Mouse (Mus musculus): ENCODE measurements around the gene Cela1. TPM values are rescaled to one million over a fixed set of nuclear protein-coding genes. Genes with fewer than 3 reads are reported as not detected.

The Cela1 gene
- polyA plus RNA-seq, 1 experiment = not detected

DNA sequence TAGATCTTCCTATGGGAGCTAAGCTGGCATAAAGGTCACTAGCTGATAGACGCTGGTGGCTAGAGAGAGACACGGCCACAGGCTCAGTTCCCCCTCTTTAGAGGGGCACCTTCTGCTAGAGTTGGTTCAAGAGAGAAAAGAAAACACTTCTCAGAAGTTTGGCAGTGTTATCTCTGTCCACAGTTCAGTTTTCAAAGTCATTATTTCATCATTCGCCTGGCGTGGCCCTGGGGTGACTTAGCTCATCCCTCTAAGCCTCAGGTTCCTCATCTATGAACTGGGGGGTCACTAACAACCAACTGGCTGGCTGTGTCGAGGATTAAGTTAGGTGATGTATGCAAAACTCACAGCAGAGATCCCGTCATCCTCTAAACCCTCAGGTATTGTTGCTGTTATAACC lies 30.2 kb upstream of the Cela1 start:
- no peak for TF ChIP-seq GATA1 (IDR thresholded peaks at IDR 0.05; ENCODE audit: low read length)

DNA sequence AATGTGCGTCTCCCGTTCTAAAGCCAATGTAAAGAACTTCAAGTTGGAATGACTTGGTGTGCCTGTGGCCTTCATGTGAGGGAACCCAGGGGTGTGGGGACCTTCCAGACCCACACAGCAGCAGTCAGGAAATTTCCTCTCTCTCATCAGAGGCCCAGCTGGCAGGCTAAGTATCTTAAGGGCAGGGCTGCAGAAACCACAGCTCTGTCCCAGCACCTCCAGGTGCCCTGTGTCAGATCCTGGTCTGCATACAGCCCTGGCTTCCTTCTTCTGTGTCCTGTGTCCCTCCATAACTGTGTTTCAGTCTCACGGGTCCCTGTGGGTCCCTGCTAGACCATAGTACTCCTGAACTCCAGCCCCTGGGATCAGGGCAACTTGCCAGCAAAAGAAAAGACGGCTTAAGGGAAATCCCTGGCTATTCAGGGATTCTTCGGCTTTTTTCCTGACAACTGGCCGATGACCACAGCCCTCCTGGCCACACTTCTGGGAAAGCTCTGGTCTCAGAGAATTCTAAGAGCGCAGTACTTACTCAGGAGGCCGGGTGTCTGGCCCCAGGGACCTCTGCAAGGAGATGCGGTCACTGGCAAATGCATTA lies 27.8 kb upstream of the Cela1 start:
- no peak for TF ChIP-seq GATA1 (IDR thresholded peaks at IDR 0.05; ENCODE audit: low read length)

DNA sequence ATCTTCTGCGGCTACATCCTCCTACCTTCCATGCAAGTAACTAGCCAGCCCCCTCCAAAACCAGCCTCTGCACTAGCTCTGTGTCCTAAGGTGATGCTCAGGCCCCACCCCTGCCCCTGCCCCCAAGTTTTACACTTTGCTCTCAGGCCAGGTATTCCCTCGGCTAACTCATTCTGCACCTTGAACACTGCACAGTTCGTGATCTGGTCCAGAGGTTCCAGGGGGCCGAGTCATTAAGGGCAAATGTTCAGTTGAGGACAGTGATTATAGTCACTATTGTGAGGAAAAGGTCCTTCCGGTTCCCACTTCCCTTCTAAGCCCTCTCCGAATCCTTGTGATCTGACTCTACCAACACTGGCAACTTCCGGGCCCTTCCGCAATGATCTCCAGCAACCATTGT lies 26.7 kb upstream of the Cela1 start:
- TF ChIP-seq GATA1 (IDR thresholded peaks at IDR 0.05; ENCODE audit: low read length) = no peak

DNA sequence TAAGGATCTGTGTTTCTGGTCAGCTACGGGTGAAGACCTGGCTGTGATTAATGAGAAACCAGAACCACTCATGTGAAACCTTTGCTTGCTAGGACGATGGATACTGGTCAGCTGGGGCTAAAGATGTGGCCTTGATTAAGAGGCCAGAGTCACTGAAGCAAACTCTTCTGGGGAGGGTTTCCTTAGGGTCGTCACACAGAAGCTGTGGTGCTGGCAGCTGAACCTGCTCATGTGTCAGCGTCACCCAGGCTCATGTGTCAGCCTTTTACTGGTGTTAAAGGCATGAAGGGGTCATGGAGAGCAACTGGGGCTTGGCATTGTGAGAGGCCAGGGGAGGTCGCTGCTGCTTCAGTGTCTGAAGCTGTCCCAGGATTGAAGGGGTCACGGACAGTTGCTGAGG lies 23.1 kb upstream of the Cela1 start:
- no peak for TF ChIP-seq GATA1 (IDR thresholded peaks at IDR 0.05; ENCODE audit: low read length)

DNA sequence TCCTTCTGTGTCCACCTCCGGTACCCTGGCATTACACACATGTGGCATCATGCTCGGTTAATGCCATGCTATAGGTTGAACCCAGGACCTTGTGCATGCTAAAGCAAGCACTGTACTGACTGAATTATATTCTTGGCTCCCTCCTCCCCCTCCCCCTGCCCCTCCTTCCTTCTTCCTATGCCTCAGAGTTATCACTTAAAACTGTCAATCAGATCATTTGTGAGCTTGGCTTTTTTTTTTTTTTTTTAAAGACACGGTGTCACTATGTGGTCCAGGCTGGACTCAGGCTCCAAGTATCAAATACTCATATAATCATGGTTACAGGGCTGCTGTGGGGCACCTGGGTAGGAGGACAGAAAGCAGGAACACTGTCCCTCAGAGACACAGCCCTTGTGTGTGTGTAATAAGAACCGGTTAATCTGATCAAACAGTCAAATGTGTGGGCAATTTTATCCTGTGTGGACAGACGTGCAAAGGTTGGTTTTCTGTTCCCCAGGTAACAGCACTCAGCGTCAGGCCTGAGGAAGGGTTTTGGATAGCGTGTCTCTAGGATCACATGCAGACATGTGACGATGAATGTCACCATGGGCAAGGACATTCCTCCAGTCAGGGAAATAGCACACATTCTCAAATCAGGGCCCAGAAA lies 20.8 kb upstream of the Cela1 start:
- no peak for TF ChIP-seq GATA1 (IDR thresholded peaks at IDR 0.05; ENCODE audit: low read length)

DNA sequence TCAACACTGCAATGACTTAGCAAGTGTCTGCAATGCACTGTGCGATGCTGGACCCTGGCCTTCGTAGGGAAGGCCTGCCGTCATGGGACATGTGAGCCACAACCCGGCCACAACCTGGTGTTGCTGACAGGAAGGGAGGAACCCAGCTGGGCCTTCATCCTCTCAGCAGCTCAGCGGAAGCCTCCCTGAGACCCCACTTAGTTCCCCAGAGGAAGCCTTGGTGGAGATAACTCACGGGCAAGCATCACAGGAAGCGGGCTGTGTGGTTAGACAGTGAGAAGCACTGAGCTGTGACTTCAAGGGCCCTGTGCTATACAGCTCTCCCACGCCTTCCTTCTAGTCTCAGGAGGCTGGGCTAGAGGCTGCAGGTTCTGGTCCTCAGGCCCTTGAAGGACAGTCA lies 18.5 kb upstream of the Cela1 start:
- no peak for TF ChIP-seq GATA1 (IDR thresholded peaks at IDR 0.05; ENCODE audit: low read length)

DNA sequence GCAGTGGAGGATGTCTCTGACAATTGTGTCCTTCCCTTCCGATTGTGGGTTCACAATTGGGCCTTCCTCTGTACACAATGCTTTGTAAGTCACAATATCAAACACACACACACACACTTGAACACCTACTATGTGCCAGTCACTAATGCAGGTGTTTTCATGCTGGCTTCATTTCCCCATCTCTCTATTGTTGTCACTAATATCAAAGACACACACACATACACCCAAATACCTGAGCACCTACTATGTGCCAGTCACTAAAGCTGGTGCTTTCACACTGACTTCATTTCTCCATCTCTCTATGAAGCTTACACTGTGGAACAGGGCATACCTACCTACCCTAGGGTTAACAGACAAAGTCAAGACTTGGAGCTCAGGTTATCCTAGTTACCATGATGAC lies 17.7 kb upstream of the Cela1 start:
- TF ChIP-seq GATA1 (IDR thresholded peaks at IDR 0.05; ENCODE audit: low read length) = no peak

DNA sequence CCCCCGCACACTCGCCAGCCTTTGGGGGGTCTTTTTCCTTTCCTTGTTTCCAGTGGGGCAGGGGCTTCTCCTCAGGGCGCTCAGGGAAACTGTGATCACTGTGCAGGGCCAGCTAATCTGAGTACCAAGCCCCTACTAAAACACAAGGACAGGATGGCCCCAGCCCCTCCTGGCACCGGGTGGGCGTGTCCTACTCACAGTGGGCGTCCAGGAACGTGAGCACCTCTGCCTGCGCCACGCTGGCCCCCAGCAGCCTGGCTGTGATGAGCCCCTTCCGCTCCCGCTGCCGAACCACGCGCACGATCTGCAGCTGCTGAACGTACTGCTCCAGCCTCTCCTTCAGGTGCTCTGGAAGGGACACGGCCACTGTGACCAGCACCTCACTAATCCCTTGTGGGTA lies 16.2 kb upstream of the Cela1 start:
- TF ChIP-seq GATA1 (IDR thresholded peaks at IDR 0.05; ENCODE audit: low read length) = no peak

DNA sequence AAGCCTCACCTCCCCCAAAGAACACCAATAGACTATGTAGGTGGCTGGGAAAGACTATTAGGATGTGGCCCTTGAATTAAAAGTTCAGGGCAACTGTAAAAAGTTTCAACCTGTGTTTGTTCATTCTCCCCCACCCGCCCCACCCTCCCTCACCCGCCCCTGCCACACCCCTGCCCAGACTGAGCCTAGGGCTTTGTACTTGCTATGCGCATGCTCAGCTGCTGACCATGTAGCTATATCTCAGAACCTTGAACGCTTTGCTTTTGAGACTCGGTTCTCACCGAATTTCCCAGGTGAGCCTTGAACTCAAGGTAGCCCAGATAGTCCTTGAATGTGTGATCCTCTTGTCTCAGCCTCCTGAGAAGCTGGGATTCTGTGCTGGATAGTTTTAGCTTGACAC lies 14.1 kb upstream of the Cela1 start:
- TF ChIP-seq GATA1 (IDR thresholded peaks at IDR 0.05; ENCODE audit: low read length) = no peak

DNA sequence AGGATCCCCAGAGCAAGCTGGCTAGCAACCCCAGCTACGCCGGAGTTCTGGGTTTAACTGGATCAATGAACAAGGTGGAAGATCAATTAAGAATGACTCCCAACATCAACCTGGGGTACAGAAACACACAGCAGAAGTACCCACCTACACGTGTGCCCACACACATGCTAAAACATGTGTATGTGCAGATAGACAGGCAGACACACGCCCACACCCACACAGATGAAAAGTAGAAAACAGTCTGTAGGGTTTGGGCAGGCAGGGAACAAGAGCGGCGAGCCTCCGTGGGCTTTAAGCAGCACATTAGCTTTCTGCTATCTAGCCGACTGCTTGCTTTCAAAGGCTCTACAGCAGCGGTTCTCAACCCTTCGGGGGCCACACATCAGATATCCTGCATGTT lies 13.4 kb upstream of the Cela1 start:
- no peak for TF ChIP-seq GATA1 (IDR thresholded peaks at IDR 0.05; ENCODE audit: low read length)

DNA sequence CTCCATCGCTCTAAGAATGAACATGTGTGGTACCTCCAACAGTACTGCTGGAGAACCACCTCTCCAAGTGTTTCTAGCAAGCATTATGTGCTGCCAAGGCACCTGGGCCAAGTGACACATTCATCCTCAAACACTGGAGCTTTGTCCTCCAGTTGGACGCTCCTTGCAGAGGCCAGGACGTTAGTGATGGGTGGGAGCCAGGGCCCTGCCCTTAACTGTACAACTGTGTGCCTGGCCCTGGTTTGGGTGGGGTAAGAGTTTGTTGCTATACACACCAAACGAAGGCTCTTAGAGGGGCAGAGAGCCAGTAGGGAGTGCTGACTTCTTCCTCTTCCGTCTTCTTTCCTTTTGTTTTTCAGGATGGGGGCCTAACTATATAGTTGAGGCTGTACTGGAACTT lies 12.7 kb upstream of the Cela1 start:
- TF ChIP-seq GATA1 (IDR thresholded peaks at IDR 0.05; ENCODE audit: low read length) = no peak

DNA sequence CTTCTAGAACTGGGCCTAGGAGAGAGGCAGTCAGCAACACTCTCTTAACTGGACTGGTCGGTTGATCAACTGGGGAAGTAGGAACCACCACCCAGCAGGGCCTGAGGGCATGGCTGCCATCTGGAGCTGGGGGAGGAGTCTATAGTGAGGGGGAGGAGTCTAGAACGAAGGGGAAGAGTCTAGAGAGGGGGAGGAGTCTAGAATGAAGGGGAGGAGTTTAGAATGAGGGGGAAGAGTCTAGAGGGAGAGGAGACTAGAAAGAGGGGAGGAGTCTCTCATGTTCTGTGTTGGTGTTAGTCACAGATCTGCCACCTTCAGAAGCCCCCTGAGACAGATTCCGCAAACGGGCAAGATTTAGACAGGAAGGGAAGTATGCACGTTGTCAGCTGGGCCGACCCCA lies 11.7 kb upstream of the Cela1 start:
- TF ChIP-seq GATA1 (IDR thresholded peaks at IDR 0.05; ENCODE audit: low read length) = no peak

DNA sequence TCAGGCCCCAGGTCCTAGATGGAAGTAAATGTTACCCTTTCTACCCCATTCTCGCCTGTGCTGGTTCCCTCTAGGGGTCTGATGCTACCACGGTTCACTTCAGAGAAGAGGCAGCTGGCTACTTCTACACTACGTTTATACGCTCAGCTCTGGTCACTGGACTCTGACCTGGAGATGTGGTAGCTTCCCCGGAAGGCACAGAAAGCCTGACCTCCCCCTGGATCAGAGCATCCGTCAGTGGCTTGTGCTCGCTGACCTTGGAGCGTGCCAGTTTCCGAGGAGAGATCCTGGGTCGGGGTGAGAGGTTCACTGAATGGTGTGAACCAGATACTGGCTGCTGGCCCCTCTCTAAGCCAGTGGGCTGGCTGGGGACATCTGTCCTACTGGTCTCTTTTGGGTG lies 10.4 kb upstream of the Cela1 start:
- TF ChIP-seq GATA1 (IDR thresholded peaks at IDR 0.05; ENCODE audit: low read length) = no peak

DNA sequence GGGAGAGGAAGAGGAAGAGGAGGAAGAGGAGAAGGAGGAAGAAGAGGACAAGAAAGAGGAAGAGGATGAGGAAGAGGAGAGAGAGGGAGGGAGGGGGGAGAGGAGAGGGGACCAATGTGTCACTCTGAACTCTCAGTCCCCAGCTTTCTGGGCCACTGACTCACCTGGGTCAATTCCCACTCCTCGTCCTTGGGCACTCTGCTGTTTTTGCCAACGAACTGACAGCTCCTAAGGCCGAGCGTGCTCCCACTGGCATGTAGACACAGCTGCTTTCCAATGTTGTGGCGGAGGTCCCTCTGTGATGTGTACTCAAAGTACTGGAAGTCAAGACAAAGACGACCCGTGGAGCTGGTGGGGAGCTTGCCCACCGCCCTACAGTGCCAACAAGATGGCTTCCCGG lies 6.7 kb upstream of the Cela1 start:
- TF ChIP-seq GATA1 (IDR thresholded peaks at IDR 0.05; ENCODE audit: low read length) = no peak

DNA sequence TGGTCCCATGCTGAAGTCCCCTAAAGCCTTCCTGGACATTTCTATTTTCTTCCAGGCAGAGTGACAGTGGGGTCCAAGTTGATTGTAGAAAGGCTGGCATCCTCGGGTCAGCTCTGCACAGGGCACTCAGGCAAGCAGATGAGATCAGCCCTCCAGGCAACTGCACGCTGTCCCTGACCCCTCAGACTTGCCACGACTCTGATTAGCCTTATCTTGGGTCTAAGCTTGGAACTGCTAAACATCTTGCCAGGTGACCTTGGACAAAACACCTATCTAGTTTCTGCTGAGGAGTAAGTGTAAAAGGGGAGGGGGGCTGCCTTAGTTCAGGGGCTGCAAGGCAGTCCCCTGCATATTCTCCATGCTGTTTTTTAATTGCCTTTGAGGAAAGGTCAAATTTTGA lies 4.3 kb upstream of the Cela1 start:
- no peak for TF ChIP-seq GATA1 (IDR thresholded peaks at IDR 0.05; ENCODE audit: low read length)

DNA sequence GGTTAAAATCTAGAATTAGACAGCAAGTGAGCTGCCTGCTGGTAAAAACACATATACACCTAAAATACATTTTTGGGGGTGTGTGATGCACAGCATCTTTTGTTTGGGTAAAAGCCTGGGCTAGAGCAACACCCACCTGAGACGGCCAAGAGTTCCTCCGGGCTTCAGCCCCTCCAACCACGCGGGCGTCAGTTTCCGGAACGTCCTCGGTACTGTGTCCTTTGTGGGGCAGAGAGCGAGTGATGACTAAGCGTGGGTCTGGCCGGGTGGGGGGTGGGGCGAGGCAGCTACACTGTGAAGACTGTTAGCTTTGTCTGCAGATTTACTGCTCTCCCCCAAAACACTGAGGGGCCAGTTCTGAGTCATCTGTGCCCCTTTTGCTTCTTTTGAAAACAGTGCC lies 732 bp downstream of the Cela1 start:
- TF ChIP-seq GATA1 (IDR thresholded peaks at IDR 0.05; ENCODE audit: low read length) = no peak

DNA sequence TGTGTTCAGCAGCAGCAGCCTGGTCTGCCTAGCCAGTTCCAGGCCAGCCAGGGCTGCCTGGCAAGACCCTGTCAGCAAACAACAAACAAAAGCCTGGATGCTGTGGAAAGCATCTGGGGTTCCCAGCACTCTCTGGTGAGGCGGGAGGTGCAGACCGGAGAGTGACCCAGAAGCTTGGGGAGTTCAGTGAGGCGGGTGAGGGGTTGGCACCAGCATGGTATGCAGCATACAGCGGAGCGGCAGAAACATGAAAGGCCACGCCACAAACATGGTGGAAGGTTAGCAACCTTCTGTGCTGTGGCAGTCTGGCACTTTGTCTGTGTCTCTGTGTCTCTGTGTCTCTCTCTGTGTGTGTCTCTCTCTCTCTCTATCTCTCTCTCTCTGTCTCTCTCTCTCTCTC lies 1.3 kb downstream of the Cela1 start:
- TF ChIP-seq GATA1 (IDR thresholded peaks at IDR 0.05; ENCODE audit: low read length) = no peak

DNA sequence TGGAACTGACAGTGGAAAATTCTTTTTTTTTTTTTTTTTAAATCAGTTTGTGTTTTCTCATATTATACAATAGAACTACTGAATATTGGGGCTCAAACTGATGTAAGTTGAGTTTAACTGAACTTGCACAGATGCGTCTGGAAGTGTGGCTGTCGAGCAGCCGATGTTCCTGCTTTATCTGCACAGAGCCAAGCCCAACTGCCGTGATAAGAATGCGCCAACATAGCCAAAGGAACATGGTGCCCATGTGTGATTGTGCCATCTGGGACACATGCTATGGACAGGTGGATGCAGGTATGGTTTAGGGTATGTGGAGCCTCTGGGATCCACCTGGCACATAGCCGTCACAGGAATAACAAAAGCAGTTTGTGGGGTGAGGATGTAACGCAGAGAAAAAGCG lies 1.9 kb downstream of the Cela1 start:
- TF ChIP-seq GATA1 (IDR thresholded peaks at IDR 0.05; ENCODE audit: low read length) = no peak

Measured in G1E-ER4 (cell line).